Mouse (Mus musculus) ES-Bruce4 (cell line): ENCODE measurements around the gene C1qtnf1.

Experiments
- EP300 ChIP-seq: IDR thresholded peaks from 2 replicates; pipeline ENCODE4 v1.6.1; 2011; ENCODE audit warnings: low read depth, low read length; ENCODE audit not compliant: insufficient read depth
- POLR2A ChIP-seq: IDR thresholded peaks from one replicate; pipeline ENCODE4 v1.8.1; 2011; ENCODE audit warnings: low read length; ENCODE audit not compliant: insufficient read depth

DNA sequence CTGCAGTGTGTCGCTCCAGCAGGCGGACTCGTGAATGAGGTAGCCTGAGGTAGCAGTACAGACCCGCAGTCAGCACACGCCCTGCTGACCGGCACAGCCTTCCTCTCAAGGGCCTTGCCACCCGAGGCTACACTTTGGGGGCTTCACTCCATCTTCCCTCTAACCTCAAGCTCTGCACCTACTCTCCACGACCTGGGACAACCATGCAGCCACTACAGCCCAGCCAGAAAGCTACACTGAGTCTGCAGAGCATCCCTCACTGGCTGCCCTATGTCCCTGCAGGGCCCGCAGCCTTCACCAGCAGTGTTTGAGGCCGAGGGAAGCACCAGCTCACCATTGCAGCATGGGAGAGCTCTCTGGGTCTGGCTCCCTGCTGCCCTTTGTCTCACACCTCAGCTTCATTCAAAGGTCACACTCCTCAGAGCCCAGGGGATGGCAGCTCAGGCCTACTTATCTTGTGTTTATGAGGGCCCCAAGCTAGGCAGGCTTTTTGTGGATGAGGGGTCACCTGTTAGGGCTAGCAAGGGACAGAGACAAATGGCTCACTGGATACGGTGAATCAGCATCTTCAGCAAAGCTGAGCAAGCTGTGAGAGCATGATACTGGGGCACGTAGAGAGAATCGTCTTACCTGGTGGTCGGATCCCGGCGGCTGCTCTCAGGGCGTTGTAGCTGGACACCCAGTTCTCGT, 19.8 kb upstream of the C1qtnf1 start:
- no peak for TF ChIP-seq EP300
- TF ChIP-seq POLR2A = no peak
